Mouse (Mus musculus) kidney, adult 8-10 months (tissue): Measurements from ENCODE around the gene Sptbn2.
"Not testable (repeated sequence)": the region's sequence is repeated elsewhere in the genome, so short reads cannot be mapped to it uniquely, and the experiment has no call there.

Source experiments
- DNase-seq, 2 experiments: peaks; one replicate each; pipeline ENCODE4 v3.0.0; 2022

Sptbn2 gene

DNA sequence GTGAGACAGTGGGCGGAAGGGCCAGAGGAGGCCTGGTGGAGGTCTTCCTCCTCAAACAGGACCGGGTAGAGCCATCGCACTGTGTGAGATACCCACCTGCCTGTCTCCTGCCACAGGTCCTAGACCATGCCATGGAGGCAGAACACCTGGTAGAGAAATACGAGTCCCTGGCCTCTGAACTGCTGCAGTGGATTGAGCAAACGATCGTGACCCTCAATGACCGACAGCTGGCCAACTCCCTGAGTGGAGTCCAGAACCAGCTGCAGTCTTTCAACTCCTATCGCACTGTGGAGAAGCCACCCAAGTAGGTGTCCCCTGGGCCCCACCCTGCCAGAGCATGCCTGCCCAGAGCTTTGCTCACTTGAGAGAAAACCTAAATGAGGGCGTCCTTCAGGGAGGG is 18.2 kb downstream of the Sptbn2 start:
- DNase-seq = no peak

DNA sequence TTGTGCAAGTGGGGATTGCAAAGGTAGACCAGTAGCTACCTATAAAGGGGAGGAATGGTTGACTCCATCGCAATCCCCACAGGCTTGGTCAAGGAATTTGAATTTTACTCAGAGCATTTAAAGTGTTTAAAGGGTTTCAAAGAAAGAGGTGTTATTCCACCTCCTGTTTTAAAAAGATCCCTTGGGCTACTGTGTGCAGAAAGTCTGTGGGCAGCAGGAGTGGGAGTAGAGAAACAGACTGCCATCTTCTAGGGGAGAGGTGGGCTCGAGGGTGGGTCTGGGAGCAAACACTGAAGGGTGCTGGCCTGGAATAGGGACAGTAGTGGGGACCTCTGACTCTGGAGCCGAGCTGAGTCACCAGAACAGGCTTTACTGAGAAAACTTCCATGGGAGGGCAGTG is 22.1 kb downstream of the Sptbn2 start:
- DNase-seq = no peak

DNA sequence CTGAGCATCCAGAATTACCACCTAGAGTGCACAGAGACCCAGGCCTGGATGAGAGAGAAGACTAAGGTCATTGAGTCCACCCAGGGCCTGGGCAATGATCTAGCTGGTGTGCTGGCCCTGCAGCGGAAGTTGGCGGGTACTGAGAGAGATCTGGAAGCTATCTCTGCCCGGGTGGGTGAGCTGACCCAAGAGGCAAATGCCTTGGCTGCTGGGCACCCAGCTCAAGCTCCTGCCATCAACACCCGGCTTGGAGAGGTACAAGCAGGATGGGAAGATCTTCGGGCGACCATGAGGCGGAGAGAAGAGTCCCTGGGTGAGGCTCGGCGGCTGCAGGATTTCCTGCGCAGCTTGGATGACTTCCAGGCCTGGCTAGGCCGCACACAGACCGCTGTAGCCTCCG is 26.9 kb downstream of the Sptbn2 start:
- DNase-seq = no peak

DNA sequence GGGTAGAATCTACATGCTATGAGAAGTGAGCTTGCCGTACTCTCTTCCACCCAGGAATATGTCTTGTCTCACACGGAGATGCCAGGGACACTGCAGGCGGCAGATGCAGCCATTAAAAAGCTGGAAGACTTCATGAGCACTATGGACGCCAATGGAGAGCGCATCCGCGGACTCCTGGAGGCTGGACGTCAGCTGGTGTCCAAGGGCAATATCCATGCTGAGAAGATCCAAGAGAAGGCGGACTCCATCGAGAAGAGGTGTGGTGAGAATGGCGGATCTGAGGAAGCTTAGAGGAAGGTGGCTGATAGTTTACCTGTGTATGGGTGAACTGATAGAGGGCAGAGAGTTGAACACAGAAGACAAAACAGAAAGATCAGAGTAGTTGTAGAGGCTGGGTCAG is 28.1 kb downstream of the Sptbn2 start:
- no peak for DNase-seq

DNA sequence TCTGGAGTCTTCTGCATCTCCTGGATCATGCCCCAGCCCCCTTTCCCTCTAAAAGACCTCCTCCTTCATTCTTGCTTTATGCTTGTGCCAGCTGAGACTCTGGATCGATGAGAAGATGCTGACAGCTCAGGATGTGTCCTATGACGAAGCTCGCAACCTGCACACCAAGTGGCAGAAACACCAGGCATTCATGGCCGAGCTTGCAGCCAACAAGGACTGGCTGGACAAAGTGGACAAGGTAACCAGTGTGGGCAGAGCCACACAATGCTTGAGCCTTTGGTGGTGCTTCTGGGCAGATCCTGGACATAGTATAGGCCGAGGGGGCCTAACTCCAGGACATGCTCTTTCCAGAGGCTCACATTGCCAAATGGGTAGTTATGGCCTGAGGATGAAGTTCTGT is 28.8 kb downstream of the Sptbn2 start:
- DNase-seq = no peak

DNA sequence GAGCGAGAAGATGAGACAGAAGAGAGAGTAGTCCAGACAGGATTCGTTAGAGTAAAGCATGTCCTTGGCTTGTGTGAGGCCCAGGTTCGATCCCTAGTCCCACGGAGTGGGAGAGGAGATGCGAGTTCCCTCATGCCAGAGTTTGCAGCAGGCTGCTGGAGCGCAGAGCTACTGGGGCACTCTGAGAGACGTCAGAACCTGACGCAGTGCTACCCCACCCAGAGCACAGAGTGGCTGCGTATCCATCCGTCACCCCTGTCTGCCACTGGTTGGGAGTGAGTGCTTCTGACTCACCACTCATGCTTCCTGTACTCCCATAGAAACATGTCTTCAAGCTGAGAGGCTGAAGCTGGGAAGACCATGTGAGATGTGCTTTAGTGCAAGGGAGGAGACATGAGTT is 30.5 kb downstream of the Sptbn2 start:
- DNase-seq = no peak

DNA sequence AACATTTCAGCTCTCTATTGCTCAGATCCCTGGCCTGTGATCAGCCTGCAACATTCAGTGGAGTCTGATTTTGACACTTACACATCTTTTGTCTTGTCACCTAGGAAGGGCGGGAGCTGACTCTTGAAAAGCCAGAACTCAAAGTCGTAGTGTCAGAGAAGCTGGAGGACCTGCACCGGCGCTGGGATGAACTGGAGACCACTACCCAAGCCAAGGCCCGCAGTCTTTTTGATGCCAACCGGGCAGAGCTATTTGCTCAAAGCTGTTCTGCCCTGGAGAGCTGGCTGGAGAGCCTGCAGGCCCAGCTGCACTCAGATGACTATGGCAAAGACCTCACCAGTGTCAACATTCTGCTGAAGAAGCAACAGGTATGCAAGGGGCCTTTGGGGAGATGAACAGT is 31.3 kb downstream of the Sptbn2 start:
- DNase-seq = no peak

DNA sequence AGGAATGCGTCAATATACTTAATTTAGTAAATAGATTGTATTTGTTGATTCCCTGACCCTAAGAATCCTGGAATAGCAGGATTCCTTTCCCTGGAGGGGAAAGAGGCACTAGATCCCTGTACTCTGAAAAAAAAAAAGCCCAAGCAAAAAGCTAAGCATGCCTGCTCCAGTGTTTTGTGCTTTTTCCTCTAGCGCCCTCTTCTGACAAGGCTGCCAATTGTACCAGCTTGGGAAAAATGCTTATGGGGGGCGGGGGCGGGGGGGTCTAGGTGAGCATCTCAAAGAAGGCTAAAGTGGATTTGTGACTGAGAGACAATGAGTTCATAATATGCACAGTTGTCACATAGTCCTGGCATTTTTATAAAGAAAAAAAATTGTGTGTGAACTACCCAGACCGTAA is 32.6 kb downstream of the Sptbn2 start:
- no peak for DNase-seq

DNA sequence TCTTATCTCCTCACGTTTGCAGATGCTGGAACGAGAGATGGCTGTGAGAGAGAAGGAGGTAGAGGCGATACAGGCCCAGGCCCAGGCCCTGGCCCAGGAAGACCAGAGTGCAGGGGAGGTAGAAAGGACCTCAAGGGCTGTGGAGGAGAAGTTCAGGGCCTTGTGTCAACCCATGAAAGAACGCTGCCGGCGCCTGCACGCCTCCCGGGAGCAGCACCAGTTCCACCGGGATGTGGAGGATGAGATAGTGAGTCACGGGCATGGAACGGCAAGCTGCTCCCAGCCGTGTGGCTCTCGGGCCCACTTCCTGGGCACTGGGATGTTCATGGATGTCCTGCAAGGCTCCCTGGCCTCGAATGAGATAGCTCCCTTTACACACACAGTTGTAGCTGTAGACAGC is 33.1 kb downstream of the Sptbn2 start:
- DNase-seq = no peak

DNA sequence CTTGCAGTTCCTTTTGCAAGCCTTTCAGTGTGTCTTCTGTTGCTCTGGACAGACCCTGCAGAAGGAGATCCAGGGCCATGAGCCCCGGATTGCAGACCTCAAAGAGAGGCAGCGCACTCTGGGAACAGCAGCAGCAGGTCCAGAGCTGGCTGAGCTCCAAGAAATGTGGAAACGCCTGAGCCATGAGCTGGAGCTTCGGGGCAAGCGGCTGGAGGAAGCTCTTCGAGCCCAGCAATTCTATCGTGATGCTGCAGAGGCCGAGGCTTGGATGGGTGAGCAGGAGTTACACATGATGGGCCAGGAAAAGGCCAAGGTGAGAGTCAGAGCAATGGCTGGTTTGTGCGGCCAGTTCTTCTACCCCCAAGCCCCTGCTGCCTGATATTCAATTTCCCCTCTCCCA is 34.1 kb downstream of the Sptbn2 start:
- DNase-seq = no peak

DNA sequence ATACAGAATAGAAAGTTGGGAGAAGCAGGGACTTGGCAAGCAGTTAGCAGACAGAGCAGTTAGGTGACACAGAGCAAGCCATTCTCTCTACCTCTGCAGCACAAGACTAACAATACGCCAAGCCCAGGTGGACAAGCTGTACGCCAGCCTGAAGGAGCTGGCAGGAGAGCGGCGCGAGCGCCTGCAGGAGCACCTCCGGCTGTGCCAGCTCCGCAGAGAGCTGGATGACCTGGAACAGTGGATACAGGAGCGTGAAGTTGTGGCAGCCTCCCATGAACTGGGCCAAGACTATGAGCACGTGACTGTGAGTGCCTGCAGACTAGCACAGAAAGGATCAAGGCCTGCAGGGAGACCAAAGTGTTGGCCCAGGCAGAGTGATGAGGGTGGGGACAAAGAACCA is 34.7 kb downstream of the Sptbn2 start:
- peak in 1 of 2 experiments; percentile 26 for DNase-seq

DNA sequence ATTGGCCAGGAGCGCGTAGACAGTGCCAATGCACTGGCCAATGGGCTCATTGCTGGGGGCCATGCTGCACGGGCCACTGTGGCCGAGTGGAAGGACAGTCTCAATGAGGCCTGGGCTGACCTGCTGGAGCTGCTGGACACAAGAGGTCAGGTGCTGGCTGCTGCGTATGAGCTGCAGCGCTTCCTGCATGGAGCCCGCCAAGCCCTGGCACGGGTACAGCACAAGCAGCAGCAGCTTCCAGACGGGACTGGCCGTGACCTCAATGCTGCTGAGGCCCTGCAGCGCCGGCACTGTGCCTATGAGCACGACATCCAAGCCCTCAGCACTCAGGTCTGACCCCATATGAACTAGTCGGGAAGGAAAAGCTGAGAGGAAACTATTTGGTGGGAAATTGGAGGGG is 35.6 kb downstream of the Sptbn2 start:
- DNase-seq = no peak

DNA sequence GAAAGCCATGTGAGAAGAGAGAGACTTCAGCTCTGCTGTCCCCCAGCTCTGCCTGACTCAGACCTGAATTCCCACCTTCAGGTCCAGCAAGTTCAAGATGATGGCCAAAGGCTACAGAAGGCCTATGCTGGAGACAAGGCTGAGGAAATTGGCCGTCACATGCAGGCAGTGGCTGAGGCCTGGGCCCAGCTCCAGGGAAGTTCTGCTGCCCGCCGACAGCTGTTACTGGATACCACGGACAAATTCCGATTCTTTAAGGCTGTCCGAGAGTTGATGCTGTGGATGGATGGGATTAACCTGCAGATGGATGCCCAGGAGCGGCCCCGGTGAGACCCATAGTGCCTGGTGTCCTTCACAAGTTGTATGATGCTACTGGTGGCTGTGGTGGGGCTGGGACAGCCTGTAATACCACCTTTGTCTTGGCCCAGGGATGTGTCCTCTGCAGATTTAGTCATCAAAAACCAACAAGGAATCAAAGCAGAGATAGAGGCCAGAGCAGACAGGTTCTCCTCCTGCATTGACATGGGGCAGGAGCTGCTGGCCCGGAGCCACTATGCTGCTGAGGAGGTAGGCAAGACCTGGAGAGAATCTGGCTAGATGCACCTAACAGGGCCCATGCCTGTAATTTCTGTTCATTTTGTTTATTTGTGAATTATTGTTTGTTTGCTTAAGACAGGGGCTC is 36.8 kb downstream of the Sptbn2 start:
- DNase-seq = no peak

DNA sequence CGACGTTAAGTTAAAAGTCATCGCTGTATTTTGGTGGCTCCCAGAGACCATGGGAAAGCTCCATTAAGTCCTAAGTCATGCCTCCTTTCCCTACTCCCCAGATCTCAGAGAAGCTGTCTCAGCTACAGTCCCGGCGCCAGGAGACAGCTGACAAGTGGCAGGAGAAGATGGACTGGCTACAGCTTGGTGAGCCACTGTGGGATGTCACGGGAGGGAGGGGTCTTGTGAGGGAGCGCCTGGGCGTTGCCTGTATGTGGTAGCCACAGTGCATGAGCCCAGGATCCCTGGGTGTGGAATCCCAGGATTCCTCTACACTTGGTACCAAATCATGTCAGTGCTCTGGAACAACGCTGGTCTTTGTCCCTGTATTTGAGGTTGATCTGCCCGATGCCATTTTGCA is 37.5 kb downstream of the Sptbn2 start:
- DNase-seq = no peak

DNA sequence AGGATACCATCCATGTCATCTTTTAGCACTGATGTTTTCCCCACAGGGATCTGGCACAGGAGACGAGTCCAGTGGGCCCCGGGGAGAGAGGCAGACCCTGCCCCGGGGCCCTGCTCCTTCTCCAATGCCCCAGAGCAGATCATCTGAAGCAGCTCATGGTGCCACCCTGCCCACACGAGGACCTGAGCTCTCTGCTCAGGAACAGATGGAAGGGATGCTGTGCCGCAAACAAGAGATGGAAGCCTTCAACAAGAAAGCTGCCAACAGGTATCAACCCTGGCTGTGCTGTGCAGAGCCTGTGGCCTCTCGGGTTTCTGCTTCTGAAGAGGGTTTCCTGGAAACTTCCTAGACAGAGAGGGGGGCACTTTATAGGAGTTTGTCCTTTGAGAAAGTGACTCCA is 39.0 kb downstream of the Sptbn2 start:
- DNase-seq = no peak

DNA sequence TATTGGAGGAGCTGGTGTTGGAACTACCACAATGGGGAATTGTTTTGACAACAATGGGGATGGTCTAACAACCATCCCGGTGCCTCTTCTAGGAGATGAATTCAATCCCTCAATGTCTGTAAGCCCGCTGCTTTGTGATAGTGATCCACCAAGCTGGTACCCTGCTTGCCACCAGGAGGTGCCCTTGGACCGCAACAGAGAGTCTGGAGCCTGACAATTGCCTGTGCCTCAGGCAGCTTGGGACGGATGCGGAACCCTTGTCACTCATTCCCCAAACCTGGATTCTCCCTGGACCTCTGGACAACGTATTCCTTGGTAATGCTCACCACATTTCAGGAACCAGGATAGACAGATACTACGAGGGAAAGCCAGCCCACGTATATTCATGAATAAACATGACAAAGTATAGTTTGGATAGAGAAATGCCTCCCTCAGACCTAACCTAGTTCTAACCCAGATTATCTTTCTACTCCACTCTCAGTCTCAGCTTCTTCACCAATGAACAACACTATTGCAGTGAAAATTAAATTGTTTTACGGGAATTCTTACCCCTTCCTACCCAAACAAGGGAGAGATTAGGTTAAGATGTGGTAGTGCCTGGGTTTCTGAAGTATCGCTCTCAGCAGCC is 44.7 kb downstream of the Sptbn2 start:
- peak; percentile 88 to 93 for DNase-seq

DNA sequence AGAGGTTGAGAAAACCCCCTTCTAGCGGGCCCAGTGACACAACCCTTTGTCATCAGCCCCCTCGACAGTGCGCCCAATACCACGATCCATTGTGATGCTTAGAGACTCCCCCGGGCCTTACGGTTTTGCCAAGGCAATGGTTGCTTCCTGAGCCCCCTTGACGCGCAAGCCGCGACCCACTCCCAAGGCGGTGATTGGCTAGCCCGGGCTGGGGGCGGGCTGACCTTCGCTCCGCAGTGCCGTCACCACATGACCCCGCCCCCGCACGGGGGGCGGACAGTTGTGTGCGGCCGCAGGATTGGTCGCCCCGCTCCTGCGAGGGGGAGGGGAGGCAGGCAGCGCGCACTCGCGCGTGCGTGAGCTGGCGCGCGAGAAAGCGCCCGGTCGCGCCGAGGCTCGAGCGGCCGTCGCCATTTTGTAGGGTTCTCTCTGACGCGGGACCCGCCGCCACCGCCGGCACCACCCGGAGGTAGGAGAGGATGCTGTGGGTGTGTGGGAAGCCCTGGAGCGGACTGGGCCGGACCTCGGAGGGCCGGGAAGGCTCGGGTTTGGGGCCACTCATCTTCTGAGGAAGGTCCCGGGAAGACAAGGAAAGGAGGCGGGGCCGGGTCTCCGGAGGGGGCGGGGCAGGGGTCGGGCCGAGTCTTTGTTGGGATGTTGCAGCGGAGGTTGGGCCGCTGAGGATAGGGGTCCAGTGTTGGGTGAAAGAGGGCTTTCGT is 45.4 kb downstream of the Sptbn2 start, which contains the start of gene Rbm4b:
Rbm4b (plus strand) TSS at position 305 of the 719 bp plus-strand sequence.
- DNase-seq = peak; percentile 94 to 95

DNA sequence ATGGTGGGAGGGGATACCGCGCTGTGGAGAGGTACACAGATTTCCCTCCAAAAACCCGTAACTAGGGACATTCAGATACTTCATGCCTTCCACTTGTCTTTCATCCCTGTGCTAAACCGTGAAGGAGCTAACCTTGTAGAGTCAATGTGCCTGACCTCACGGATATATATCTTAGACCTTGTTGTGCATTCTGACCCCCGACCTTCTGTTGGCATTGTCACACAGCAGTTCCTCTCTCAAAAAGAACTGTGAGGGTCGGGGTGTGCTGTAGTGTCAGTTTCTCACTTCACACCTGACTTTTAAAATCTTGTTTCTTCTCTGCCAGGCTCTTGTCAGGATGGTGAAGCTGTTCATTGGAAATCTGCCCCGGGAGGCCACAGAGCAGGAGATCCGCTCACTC is 46.0 kb downstream of the Sptbn2 start:
- DNase-seq = peak in 1 of 2 experiments; percentile 20

DNA sequence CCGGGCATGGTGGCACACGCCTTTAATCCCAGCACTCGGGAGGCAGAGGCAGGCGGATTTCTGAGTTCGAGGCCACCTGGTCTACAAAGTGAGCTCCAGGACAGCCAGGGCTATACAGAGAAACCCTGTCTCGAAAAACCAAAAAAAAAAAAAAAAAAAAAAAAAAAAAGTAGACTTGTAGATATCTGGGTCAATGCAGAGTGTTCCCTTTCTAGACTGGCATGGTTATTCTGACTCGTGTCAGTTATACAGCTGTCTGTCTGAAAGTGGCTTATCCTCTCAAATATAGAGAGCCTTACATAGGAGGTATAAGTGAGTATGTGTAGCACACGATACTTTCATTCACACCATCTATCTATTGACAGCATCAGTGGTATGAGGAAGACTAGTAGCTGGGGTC is 49.6 kb downstream of the Sptbn2 start:
- DNase-seq = not testable (repeated sequence)

DNA sequence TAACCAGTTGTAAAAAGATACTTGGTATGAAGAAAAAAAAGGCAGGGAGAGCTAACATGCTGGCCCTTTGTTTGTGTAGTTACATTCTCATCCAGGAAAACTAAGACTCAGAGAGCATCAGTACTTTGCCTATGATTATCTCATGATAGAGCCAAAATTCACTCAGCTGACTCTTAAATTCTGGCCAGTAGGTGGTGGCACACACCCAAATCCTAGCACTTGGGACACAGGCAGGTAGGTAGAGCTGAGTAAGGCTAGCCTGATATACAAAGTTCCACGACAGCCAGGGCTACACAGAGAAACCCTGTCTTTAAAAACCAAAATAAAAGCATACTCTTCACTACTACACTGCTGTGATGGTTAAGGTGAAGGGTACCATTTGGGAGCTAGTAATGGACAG is 51.9 kb downstream of the Sptbn2 start:
- DNase-seq = peak; percentile 27 to 53

DNA sequence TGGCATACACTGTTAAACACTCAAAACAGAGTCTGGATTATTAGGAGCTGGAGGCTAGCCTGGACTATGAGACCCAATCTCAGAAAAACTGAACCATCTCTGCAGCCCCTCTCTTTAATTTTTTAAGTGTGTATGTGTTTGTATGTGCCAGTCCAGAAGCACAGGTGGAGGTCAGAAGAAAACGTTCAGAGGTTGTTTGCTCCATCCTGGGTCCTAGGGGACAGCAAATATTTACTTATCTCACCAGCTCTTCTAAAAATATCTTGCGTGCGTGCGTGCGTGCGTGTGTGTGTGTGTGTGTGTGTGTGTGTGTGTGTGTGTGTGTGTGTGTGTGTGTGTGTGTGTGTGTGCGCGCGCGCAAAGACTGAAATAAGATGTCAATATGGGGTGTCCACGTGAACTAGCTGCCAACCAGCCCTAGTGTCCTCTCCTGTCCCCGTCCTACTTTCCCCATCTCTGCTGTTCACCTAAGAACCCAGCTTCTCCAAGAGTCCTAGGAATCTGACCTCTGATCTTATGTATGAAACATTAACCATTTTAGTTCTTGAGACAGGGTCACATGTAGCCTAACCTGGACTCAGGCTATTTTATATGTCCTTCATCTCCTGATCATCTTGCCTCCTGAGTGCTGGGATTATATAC is 56.7 kb downstream of the Sptbn2 start:
- peak; percentile 23 to 56 for DNase-seq

DNA sequence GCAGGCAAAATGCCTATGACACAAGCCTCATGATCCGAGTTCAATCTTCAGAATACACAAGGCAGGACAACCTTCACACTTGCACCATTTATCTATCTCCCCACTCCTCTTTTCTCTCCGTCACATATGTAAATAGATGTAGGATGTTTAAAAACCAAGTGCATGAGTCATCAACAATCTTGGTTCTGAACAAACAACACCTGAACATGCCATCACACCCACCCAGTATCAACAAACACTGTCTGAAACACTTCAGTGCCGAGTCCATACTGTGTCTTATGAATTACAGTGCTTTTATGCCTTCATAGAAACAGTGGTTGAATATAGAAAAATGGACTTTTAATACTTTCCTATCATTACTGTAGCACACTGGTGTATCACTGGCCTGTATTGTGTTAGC is 61.8 kb downstream of the Sptbn2 start:
- DNase-seq = no peak

DNA sequence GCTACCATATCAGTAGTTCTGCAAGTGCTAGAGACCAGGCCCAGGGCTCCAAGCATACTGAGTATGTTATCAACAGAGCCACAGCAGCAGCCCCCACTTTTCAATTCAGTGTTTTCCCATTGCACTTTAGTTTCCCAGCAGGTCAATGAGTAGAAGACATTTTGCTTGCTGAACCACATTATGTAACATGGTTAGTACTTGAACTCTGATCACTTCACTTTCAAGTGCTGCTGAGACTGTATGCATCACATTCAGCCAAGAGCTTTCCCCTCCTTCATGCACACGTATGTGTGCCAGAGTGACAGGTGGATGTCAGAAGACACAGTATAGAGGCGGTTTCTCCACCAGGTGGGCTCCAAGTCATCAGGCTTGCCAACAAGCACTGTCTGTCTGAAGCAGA is 71.9 kb downstream of the Sptbn2 start:
- DNase-seq = peak in 1 of 2 experiments; percentile 38

DNA sequence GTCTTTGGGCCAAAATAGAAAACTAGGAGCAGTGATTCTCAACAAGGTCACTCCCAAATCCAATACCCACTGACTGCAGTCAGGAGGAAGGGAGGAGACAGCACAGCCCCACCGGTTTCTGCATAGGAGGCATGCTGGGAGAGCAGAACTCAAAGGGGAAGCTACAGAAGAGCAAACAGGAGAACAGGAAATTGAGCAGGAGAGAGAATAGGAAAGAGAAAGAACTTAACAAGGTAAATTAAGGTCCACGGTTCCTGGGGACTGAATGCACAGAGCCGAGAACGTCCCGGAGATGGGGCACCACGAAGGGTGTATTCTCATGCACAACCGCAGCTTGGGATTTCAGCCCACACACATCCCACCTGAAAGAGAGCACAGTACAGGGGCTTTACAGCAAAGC is 74.2 kb downstream of the Sptbn2 start:
- DNase-seq = no peak
